Mouse (Mus musculus): ENCODE measurements around the gene Prrx2.

Prrx2 gene

GRCm38 (mm10) chr2:30834373-30835022 lies at the start of gene Prrx2:
Gene Prrx2 (plus strand): TSS chr2:30834972.
- no peak for DNase-seq (ENCODE audit: low spot score)

- no peak for DNase-seq (ENCODE audit: low spot score)
These were observed 47.3 kb upstream of the Prrx2 start for GRCm38 (mm10) chr2:30787466-30787865.

GRCm38 (mm10) chr2:30792061-30792460 lies 42.7 kb upstream of the Prrx2 start:
- DNase-seq (ENCODE audit: low spot score): no peak

- DNase-seq (ENCODE audit: low spot score): peak; percentile 98
These were observed 40.3 kb upstream of the Prrx2 start for GRCm38 (mm10) chr2:30794179-30795108.

- no peak for DNase-seq (ENCODE audit: low spot score)
These were observed 39.4 kb upstream of the Prrx2 start for GRCm38 (mm10) chr2:30795271-30795888.

GRCm38 (mm10) chr2:30795889-30796275 lies 38.9 kb upstream of the Prrx2 start:
- DNase-seq (ENCODE audit: low spot score): no peak

GRCm38 (mm10) chr2:30796382-30796781 lies 38.4 kb upstream of the Prrx2 start:
- peak; percentile 61 for DNase-seq (ENCODE audit: low spot score)

GRCm38 (mm10) chr2:30799456-30799855 lies 35.3 kb upstream of the Prrx2 start:
- no peak for DNase-seq (ENCODE audit: low spot score)

- DNase-seq (ENCODE audit: low spot score): no peak
These were observed 34.1 kb upstream of the Prrx2 start for GRCm38 (mm10) chr2:30800671-30801066.

GRCm38 (mm10) chr2:30801067-30801852 lies 33.5 kb upstream of the Prrx2 start:
- peak; percentile 21 for DNase-seq (ENCODE audit: low spot score)

GRCm38 (mm10) chr2:30803604-30804003 lies 31.2 kb upstream of the Prrx2 start, which contains the start of gene 1700001O22Rik:
Gene 1700001O22Rik (minus strand): TSS chr2:30803661.
- no peak for DNase-seq (ENCODE audit: low spot score)

- no peak for DNase-seq (ENCODE audit: low spot score)
These were observed 28.8 kb upstream of the Prrx2 start for GRCm38 (mm10) chr2:30805983-30806382.

- DNase-seq (ENCODE audit: low spot score): no peak
These were observed 27.6 kb upstream of the Prrx2 start for GRCm38 (mm10) chr2:30807147-30807647.

GRCm38 (mm10) chr2:30807648-30808295 lies 27.0 kb upstream of the Prrx2 start, which contains the start of gene Ntmt1:
Gene Ntmt1 (plus strand): TSS chr2:30807826.
- peak; percentile 98 for DNase-seq (ENCODE audit: low spot score)

- no peak for DNase-seq (ENCODE audit: low spot score)
These were observed 26.5 kb upstream of the Prrx2 start for GRCm38 (mm10) chr2:30808296-30808655.

- DNase-seq (ENCODE audit: low spot score): no peak
These were observed 25.3 kb upstream of the Prrx2 start for GRCm38 (mm10) chr2:30809503-30809902.

GRCm38 (mm10) chr2:30810573-30810972 lies 24.2 kb upstream of the Prrx2 start:
- DNase-seq (ENCODE audit: low spot score): no peak

- DNase-seq (ENCODE audit: low spot score): no peak
These were observed 18.4 kb upstream of the Prrx2 start for GRCm38 (mm10) chr2:30816383-30816782.

- no peak for DNase-seq (ENCODE audit: low spot score)
These were observed 14.9 kb upstream of the Prrx2 start for GRCm38 (mm10) chr2:30819873-30820272.

GRCm38 (mm10) chr2:30821073-30821472 lies 13.7 kb upstream of the Prrx2 start:
- DNase-seq (ENCODE audit: low spot score): no peak

GRCm38 (mm10) chr2:30822460-30822859 lies 12.3 kb upstream of the Prrx2 start:
- no peak for DNase-seq (ENCODE audit: low spot score)

Measured in urinary bladder, postnatal 25 days (tissue).